Mouse (Mus musculus) C2C12 (cell line): Measurements from ENCODE around the gene Caln1.

Experiments
- CTCF ChIP-seq: IDR thresholded peaks from one replicate; pipeline ENCODE4 v1.5.1; 2011; ENCODE audit not compliant: control insufficient read depth, insufficient read depth, insufficient read length
- MYOD1 ChIP-seq: IDR thresholded peaks from one replicate; pipeline ENCODE4 v1.6.1; 2011; ENCODE audit warnings: low read depth; ENCODE audit not compliant: control insufficient read depth, insufficient read length
- MYOG ChIP-seq: IDR thresholded peaks from one replicate; pipeline ENCODE4 v1.6.1; 2011; ENCODE audit not compliant: control insufficient read depth, insufficient read length; ENCODE audit errors: extremely low read depth

DNA sequence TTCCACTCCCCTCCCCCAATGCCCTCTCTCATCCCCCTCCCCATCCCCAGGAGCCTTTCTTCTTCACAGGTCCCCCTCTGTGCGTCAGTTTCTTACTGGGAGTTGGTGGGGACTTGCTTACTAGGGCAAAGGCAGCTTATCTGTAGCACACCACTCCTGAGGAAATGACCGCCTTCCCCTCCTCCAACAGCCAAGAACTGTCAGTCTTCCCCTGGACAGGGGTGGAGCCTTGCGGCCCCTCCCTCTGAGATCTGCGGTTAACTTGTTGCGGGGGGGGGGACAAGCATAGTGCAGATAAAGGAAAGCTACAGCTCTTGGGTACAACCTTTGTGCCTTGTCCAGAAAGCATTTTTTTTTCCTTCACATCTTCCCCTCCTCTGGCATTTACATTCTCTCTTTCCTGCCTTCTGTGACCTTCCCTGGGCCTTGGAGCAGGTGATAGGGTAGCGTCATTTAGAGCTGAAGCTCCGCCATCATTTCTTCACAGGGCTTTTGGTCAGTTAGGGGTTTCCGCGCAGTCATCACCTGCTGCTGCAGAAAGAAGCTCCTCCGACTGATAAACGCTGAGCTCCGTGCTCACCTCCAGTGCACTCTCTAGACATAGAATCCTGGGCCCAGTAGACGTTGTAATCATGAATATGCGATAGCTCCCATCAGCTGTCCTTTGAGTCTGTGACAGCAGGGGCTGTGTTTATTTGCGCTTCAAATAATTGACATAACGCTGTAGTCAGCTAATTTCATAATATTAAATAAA, 319.3 kb downstream of the Caln1 start:
- TF ChIP-seq CTCF = no peak
- no peak for TF ChIP-seq MYOD1
- TF ChIP-seq MYOG = no peak
